Mouse (Mus musculus) frontal cortex, postnatal 25 days (tissue): ENCODE measurements at regions not wholly inside any gene's neighbourhood (a gene's known extent, or its start where the extent isn't known, plus 50 kb on each side); places are given as distances from the start of the nearest gene placed in this dataset.

Experiments
- DNase-seq, 2 experiments: peaks; one replicate each; pipeline ENCODE4 v3.0.0; 2022; ENCODE audit warnings: low spot score in 2 of 2

- DNase-seq: no peak
Observed at GRCm38 (mm10) chr12:110078081-110078505, 200.8 kb upstream of the Dio3 start.

DNA sequence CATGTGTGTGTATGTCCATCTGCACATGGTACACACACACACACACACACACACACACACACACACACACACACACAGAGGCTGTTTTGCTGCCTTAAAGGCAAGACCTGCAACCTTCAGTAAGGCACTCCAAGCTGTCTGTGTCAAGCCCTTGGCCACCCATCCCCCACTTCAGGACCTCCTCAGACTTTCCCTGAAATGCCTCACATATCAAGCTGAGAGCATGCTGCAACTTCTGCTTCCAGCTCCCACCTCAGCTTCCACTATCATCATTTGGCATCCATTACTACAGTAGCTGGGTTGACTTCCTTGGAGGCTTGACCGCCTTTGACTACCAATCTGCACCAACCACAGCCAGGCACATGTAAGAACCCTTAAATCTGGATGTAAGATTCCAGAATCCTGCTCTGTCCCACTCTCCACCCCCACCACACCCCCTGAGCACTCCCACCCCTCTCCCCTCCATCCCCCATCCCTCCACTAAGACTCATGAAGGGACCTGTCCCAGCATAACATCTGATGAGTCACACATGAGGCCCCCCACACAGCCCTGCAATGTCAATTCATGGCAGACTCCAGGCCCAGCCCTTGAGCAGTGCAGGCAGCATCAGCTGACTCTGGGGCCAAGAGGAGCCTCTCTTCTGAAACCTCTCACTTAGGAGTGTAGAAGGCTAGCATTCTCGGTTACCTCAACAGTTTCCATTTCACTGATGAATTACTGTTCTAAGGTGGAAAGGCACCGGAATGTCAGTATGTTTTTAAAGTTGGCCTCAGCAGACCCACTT lies 196.8 kb upstream of the Dio3 start:
- no peak for DNase-seq

- DNase-seq: no peak
Observed at GRCm38 (mm10) chr12:110082921-110083320, 195.9 kb upstream of the Dio3 start.

GRCm38 (mm10) chr12:110083471-110083870 lies 195.4 kb upstream of the Dio3 start:
- no peak for DNase-seq

GRCm38 (mm10) chr12:110086921-110087320 lies 191.9 kb upstream of the Dio3 start:
- DNase-seq: no peak

- DNase-seq: no peak
Observed at GRCm38 (mm10) chr12:110087812-110088211, 191.1 kb upstream of the Dio3 start.

- DNase-seq: no peak
Observed at GRCm38 (mm10) chr12:110102186-110102585, 176.7 kb upstream of the Dio3 start.

- DNase-seq: no peak
Observed at GRCm38 (mm10) chr12:110112051-110112722, 166.7 kb upstream of the Dio3 start.

GRCm38 (mm10) chr12:110112723-110113105 lies 166.2 kb upstream of the Dio3 start:
- DNase-seq: no peak

GRCm38 (mm10) chr12:110120141-110120540 lies 158.7 kb upstream of the Dio3 start:
- no peak for DNase-seq

GRCm38 (mm10) chr12:110122976-110123375 lies 155.9 kb upstream of the Dio3 start:
- no peak for DNase-seq

GRCm38 (mm10) chr12:110126525-110126924 lies 152.3 kb upstream of the Dio3 start:
- no peak for DNase-seq

DNA sequence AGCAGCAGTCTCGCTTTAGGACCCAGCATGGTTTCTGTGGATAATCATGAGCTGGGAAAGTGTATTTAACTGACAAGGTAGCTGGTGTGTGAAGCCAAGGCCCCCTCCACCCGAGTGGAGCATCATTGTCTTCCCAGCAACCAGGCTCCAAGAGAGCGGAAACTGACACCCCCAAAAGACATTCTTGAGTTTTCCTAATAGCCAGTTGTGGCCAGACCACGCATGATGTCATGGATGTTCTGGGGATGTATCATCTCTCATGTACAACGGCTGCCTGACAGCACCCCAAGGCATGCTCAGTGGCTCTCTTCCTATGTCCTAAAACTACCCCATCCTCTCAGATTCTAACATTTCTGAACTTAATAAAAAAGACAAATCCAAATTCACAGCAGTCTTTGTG lies 133.5 kb upstream of the Dio3 start:
- no peak for DNase-seq

GRCm38 (mm10) chr12:110154225-110154962 lies 124.5 kb upstream of the Dio3 start:
- no peak for DNase-seq

- DNase-seq: no peak
Observed at GRCm38 (mm10) chr12:110154963-110155325, 123.9 kb upstream of the Dio3 start.

DNA sequence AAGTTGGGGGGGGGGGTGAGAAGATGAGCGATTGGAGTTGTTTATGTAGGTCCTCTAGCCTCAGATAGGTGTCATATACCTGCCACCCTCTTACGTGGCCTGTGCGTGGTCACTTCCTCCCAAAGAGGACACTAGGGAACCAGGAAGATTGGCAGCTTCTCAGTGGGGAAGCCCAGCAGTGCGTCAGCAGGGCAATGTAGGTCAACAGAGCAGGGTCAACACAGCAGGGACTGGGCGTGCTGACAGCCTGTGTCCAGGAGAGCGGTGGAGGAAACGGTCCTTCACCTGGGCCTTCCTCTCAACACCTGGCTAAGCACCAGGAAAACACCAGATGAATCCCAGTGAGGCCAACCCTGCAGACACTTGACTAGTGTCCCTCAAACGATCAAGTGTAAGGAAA lies 122.4 kb upstream of the Dio3 start:
- no peak for DNase-seq

GRCm38 (mm10) chr12:110157998-110158747 lies 120.7 kb upstream of the Dio3 start:
- DNase-seq: no peak

DNA sequence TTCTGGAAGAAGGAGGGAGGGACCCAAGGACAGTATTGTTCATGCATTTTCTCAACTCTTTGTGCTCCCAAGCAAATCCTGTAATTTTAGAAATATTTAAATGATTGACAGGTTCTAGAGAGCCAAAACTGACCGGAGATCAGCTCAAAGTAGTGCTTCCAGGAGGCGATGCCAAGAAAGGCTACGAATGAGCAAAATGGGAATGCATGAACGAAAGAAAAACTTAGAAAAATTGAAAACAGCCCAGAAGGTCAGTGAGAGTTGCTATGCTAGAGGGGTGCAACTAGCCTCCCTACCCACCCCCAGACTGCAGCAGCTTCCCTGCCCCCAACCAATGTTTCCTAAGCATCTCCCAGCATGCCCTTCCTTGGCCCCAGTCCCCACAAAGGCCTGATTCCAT lies 117.6 kb upstream of the Dio3 start:
- DNase-seq: no peak

DNA sequence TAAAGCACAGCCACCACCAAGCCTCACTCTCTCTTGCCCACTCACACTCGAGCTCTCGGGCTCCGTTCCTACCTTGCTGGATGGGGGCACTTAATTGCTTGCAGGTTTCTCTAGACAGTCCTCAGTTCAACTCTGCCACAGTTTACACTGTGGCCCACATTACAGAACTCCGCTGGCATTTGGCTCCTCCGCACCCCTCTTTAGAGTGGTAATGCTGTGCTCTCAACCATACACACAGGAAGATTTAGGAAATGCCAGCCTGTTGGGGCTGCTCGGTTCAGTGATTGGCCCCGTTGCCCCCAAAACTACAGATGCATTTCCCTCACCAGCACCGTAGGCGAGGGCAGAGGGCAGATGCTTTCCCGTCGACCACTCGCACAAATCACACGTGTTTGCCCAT lies 113.4 kb upstream of the Dio3 start:
- DNase-seq: no peak

DNA sequence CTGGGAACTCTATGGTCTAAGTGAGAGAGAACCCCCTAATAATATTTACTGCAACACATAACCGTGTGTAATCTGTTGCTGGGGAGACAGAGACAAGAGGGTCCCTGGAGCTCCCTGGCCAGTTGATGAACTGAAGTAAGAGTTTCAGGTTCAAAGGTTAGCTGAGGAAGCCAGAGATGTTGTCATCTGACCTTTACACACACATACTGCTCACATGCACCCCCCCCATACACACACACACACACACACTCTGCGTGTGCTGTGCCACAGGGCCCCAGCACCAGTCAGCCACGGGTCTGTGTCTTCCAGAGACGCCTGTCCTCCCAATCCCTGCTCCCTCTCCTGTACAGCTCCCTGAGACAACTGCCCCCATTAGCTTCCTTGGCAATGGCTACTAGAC lies 110.5 kb upstream of the Dio3 start:
- DNase-seq: no peak

GRCm38 (mm10) chr12:110169261-110169660 lies 109.6 kb upstream of the Dio3 start:
- DNase-seq: no peak

GRCm38 (mm10) chr12:110170496-110170895 lies 108.4 kb upstream of the Dio3 start:
- no peak for DNase-seq
